Mouse (Mus musculus): ENCODE data around the gene Palm. TPM values are rescaled to one million over a fixed set of nuclear protein-coding genes. Genes with fewer than 3 reads are reported as not detected.
A peak's percentile ranks its signal among the peaks of the same experiment; 100 is the strongest.

Gene Palm
- polyA plus RNA-seq, 1 experiment from 2014 or later = 240 TPM

DNA sequence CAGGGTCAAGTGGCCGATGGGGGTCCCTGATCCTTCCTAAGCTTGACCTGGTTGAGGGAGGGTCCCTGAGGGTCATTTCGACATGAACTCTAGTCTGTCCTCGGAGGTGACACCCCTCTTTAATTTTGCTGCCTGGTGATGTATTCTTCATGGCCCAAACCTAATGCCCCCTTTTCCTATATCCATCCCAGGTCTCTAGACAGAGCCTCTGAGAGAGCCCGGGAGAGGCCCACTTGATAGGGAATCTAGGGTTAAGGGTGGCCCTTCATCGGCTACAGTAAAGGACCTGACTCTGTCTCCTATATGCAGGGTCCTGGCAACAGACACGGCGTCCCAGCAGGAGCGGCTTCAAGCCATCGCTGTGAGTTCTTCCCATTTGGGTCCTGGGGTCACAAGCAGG is 13.0 kb downstream of the Palm start:
- WGBS = 83% methylated on average over 9 of the region's 9 CpGs
- H3K9ac ChIP-seq = no peak overlapping the region
- H3K27ac ChIP-seq = peak overlapping the region; percentile 98; the same call in 1 of the 2 replicates
- no peaks in the 10 kb centered on the region for H3K27me3 ChIP-seq
- H3K9me3 ChIP-seq = no peaks in the 10 kb centered on the region
- H3K36me3 ChIP-seq = peaks cover 46% of the 10 kb centered on the region
- no peak overlapping the region for H3K4me2 ChIP-seq
- H3K4me3 ChIP-seq = no peak overlapping the region
- peaks cover 70% of the 10 kb centered on the region for H3K4me1 ChIP-seq (replicated peaks)
- no peak for ATAC-seq (ENCODE audit: low FRiP score)

DNA sequence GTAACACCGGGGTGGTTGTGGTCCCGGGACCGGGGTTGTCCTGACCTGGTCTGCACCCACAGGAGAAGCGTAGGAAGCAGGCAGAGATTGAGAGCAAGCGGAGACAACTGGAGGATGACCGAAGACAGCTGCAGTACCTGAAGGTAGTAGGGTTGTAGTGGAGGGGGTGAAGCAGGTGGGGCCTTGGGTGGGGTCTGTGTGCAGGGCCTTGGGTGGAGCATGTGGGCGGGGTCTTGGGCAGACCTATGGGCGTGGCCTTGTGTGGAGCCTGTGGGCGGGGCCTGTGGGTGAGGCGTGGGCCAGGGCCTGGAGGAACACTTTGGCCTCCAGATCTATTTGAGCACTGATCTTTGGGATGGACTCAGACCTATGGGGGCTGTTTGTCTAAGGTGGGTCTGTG is 13.6 kb downstream of the Palm start:
- peaks cover 63% of the 10 kb centered on the region for H3K4me1 ChIP-seq (replicated peaks)
- no peaks in the 10 kb centered on the region for H3K27me3 ChIP-seq
- WGBS = 85% methylated on average over 10 of the region's 10 CpGs
- H3K4me3 ChIP-seq = no peak overlapping the region
- H3K36me3 ChIP-seq = peaks cover 52% of the 10 kb centered on the region
- peak overlapping the region; percentile 98 for H3K27ac ChIP-seq
- no peak overlapping the region for H3K9ac ChIP-seq
- no peak overlapping the region for H3K4me2 ChIP-seq
- no peak for ATAC-seq (ENCODE audit: low FRiP score)
- H3K9me3 ChIP-seq = no peaks in the 10 kb centered on the region

DNA sequence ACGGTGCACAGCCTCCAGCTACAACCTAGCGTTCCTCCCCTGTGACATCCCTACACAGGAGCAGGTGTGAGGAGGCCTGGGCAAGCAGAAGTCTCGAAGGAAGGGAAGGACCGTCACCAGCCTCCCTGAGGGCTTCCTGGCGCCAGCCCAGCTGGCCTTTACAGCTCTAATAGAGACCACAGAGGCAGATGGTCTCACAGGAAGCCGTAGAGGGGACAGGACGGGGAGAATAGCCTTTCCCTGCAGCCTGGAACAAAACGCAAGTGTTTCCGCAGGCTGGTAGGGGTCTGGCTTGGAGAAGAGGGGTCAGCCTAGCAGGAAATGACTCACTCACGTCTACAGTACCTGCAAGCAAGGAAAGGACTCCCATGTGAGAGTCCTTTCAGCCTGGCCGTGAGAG is 14.5 kb downstream of the Palm start:
- no peaks in the 10 kb centered on the region for H3K27me3 ChIP-seq
- H3K4me3 ChIP-seq = no peak overlapping the region
- H3K27ac ChIP-seq = peak overlapping the region; percentile 98
- peaks cover 58% of the 10 kb centered on the region for H3K36me3 ChIP-seq
- WGBS = 44% methylated on average over 11 of the region's 11 CpGs
- ATAC-seq (ENCODE audit: low FRiP score) = no peak
- H3K4me2 ChIP-seq = no peak overlapping the region
- peaks cover 55% of the 10 kb centered on the region for H3K4me1 ChIP-seq (replicated peaks)
- peak overlapping the region; percentile 11; the same call in 1 of the 2 replicates for H3K9ac ChIP-seq
- H3K9me3 ChIP-seq = no peaks in the 10 kb centered on the region

DNA sequence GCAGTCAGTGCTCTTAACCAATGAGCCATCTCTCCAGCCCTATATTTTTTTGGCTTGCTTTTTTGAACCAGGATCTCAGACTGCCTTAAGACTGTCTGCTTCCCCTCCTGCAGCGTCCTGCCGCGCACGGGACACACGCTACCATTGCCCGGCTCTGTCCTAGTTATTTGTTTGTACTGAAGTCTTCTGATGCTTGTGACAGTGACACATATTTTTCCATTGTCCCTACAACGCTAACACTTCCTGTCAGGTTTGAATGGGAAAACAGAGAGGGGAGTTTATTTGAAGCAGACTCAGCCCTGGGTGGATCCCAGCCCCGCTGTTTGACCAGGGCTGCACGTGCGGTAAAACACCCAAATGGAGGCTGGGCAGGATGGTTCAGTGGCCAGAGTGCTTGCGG is 15.4 kb downstream of the Palm start:
- Histone ChIP-seq H3K4me2 (no peak overlapping the region), H3K4me1 (replicated peaks) (peaks cover 46% of the 10 kb centered on the region), H3K9ac (no peak overlapping the region), H3K4me3 (no peak overlapping the region), H3K27me3 (no peaks in the 10 kb centered on the region), H3K36me3 (peaks cover 60% of the 10 kb centered on the region), H3K27ac (peak overlapping the region; percentile 98; the same call in 1 of the 2 replicates), H3K9me3 (no peaks in the 10 kb centered on the region)
- 87% methylated on average over 11 of the region's 11 CpGs for WGBS
- ATAC-seq (ENCODE audit: low FRiP score) = no peak

DNA sequence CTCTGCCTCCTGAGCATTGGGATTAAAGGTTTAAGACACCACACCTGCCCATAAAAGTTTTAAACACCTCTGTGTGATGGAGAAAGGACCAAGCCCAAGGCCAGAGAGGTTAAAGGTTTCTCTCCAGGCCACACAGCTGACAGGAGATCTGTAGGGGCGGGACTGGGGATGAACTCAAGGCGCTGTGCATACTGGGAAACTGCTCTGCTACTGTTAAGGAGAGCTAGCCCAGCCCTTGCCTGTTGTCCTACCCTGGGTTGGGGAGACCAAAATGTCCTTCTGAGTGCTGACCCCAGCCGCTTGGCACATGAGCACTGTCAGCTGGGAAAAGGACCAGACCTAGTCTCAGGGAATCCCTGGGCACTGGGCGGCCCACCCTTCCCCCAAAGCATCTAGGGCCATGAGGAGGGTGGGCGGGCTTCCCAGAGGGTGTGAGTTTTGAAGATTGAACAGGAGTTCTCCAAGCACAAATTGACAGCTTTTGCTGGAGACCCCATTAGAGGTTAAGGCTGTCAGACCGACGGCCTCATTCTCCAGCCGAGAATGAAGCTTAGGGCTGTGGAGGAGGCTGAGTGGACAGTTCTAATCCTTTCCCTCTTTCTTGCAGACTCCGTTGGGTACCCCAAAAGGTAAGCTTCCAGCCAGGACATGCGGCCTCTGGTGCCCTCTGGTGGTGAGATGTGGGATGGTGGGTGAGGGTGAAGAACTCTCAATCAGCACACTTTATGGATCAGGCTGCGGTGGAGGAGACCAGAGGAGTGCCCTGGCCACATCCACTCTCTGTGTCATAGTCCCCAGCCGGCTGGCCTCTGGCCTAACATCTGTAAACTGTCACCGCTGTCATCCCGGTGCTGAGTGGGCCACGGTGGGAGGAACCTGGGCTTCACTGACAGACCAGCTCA is 18.6 kb downstream of the Palm start:
- Histone ChIP-seq H3K36me3 (peaks cover 82% of the 10 kb centered on the region), H3K4me2 (no peak overlapping the region), H3K9ac (no peak overlapping the region), H3K4me1 (replicated peaks) (peaks cover 14% of the 10 kb centered on the region), H3K4me3 (no peak overlapping the region), H3K27ac (0 out of 2 replicates have a peak overlapping the region, but pooled peaks have one; percentile 10), H3K27me3 (no peaks in the 10 kb centered on the region), H3K9me3 (no peaks in the 10 kb centered on the region)
- 29% methylated on average over 15 of the region's 15 CpGs for WGBS
- ATAC-seq (ENCODE audit: low FRiP score) = peak; percentile 56; the same call in 1 of the 2 replicates

DNA sequence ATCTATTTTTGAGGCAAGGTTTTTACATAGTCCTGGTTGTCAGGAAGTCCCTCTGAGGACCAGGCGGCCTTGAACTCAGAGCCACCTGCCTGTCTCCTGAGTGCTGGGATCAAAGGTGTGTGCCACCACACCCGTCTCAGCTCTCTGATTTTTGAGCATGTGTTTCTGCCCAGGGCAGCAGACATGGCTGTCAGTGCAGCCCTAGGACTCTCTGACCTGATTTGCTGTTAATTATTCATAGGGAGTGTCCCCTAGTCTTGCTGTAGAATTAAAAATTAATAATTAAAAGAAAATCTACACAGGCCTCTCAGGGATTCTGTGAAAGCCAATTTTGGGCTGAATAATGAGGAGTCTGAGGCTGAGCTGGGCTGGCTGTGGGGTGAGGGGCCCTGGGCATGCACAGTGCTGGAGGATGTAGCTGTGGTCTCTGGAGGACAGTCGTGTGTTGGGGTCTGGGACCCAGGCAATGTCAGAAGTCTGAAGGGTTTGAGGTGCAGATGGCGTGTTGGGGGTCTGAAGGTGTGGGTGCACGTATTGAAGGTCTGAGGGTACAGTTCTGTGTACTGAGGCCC is 21.0 kb downstream of the Palm start:
- no peak for ATAC-seq (ENCODE audit: low FRiP score)

DNA sequence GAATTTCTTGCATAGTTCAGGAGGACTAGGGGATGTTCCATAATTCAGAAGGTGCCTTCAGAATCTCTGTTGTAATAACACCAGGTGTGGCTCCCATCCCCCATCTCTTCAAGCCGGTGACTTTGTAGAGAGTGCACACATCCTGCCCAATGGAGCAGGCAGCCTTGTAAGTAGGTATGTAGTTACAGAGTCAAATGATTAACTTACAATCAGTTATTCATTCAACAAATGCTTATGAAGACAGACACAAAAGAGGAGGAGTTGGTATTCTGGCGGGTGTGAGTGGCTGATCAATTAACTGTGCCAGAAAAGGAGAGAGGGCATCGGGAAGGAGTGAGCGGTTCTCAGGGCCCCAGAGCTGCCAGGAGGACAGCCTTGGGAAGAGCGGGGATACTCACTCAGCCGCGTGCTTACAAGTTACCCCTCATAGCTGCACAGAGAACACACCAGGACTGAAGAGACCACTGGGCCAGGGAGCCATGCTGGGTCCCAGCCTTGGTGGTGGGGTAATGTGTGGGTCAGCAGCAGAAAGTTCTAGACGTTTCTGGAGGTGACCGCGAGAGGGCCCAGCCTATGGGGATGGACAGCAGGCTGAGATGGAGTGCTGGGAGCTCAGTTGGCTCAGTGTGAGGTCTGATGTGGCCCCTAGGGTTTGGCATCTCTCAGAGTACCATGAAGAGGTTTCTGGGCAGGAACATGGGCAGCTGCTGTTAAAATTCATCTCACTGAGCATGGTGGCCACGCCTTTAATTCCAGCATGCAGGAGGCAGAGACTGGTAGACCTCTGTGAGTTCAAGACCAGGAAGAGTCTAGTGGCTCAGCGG is 22.5 kb downstream of the Palm start:
- 87% methylated on average over 12 of the region's 12 CpGs for WGBS
- Histone ChIP-seq H3K9me3 (no peaks in the 10 kb centered on the region), H3K4me1 (replicated peaks) (peaks cover 5% of the 10 kb centered on the region; the same call in 1 of the 2 replicates), H3K9ac (no peak overlapping the region), H3K4me3 (no peak overlapping the region), H3K27me3 (no peaks in the 10 kb centered on the region), H3K4me2 (no peak overlapping the region), H3K27ac (no peak overlapping the region), H3K36me3 (peaks cover 81% of the 10 kb centered on the region)
- no peak for ATAC-seq (ENCODE audit: low FRiP score)

More for the DNA sequence above, 21.0 kb downstream of the Palm start:
- no peaks in the 10 kb centered on the region for H3K27me3 ChIP-seq
- H3K27ac ChIP-seq = peak overlapping the region; percentile 30; the same call in 1 of the 2 replicates
- H3K4me2 ChIP-seq = no peak overlapping the region
- peaks cover 5% of the 10 kb centered on the region; the same call in 1 of the 2 replicates for H3K4me1 ChIP-seq (replicated peaks)
- no peaks in the 10 kb centered on the region for H3K9me3 ChIP-seq
- peaks cover 79% of the 10 kb centered on the region for H3K36me3 ChIP-seq
- 84% methylated on average over 5 of the region's 5 CpGs for WGBS
- H3K4me3 ChIP-seq = no peak overlapping the region
- H3K9ac ChIP-seq = no peak overlapping the region

DNA sequence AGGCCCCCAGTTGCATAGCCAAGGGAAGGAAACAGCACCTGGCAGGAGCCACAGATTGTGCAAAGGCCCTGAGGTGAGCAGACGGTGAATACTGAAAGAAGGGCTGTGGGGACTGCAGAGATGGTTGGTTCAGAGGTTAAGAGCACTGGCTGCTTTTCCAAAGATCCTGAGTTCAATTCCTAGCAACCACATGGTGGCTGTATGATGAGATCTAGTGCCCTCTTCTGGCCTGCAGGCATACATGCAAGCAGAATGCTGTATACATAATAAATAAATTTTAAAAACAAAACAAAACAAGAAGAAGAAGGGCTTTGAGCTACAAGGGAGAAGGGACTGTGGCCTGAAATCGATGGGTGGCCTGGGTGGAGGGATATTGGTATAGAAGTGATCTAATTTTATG is 23.7 kb downstream of the Palm start:
- no peak for ATAC-seq (ENCODE audit: low FRiP score)
- peaks cover 77% of the 10 kb centered on the region for H3K36me3 ChIP-seq
- no peak overlapping the region for H3K27ac ChIP-seq
- H3K4me1 ChIP-seq (replicated peaks) = peaks cover 8% of the 10 kb centered on the region
- H3K9ac ChIP-seq = no peak overlapping the region
- H3K4me2 ChIP-seq = no peak overlapping the region
- no peaks in the 10 kb centered on the region for H3K27me3 ChIP-seq
- H3K4me3 ChIP-seq = no peak overlapping the region
- WGBS = 84% methylated on average over 2 of the region's 2 CpGs
- H3K9me3 ChIP-seq = no peaks in the 10 kb centered on the region

DNA sequence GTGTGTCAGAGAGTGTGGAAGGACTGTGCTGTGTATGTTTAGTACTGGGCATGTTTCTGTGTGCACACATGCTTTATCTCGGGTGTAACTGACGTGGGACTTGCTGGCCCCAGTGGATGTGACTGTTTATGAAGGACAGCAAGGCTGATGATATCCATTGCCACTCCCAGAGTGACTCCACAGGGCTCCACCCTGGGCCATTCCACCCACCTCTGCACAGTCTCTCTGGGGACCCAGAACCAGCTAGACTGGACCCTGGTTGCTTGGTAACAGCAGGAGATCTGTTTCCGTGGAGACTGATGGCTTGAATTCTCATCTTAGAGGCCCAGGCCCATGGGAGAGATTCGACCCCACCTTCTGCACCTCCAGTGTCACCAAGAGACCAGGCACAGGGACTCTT is 24.9 kb downstream of the Palm start:
- no peak overlapping the region for H3K4me3 ChIP-seq
- no peak for ATAC-seq (ENCODE audit: low FRiP score)
- peaks cover 13% of the 10 kb centered on the region for H3K4me1 ChIP-seq (replicated peaks)
- peaks cover 71% of the 10 kb centered on the region for H3K36me3 ChIP-seq
- no peak overlapping the region for H3K27ac ChIP-seq
- WGBS = 73% methylated on average over 4 of the region's 4 CpGs
- no peaks in the 10 kb centered on the region for H3K27me3 ChIP-seq
- H3K4me2 ChIP-seq = no peak overlapping the region
- no peaks in the 10 kb centered on the region for H3K9me3 ChIP-seq
- no peak overlapping the region; the same call in 1 of the 2 replicates for H3K9ac ChIP-seq

DNA sequence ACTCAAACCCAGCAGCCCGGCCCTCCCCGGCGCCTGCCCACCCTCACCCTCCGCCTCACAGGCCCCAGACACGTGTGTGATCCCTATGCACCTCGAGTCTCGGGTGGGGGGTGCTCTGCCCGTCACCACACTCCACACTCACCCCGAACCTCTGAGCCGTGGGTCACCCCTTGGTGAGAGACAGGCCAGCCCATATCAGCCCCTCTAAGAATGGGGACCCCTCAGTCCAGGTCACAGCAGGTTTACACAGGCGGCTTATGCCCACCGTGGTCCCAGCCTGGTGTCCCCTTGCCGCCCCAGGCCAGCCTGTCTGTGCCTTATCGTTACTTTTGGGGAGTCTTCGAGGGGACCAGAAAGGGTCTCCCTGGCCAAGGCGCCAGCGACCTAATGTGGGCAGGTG is 26.2 kb downstream of the Palm start:
- no peak for ATAC-seq (ENCODE audit: low FRiP score)
- no peaks in the 10 kb centered on the region for H3K9me3 ChIP-seq
- H3K9ac ChIP-seq = no peak overlapping the region
- no peaks in the 10 kb centered on the region for H3K27me3 ChIP-seq
- 94% methylated on average over 17 of the region's 17 CpGs for WGBS
- no peak overlapping the region for H3K4me3 ChIP-seq
- H3K36me3 ChIP-seq = peaks cover 67% of the 10 kb centered on the region
- no peak overlapping the region for H3K4me2 ChIP-seq
- H3K4me1 ChIP-seq (replicated peaks) = peaks cover 13% of the 10 kb centered on the region
- no peak overlapping the region for H3K27ac ChIP-seq

DNA sequence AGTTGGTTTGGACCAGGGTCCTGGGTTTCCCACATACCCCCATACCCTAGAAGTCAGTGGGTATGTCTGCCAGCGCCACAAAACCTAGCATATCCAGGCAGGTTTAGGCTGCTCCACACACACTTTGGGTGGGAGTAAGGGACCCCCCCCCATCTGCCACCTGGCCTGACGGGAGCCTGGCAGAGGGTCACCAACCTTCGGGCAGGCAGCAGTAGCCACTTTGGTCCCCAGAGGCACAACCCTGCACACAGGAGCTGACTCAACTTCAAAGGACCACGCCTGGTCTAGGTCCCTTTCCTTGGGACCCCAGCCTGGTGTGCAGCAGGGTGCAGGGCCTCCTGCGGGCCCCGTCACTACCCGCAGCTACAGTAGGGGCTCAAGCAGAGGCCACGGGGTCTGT is 26.9 kb downstream of the Palm start:
- no peaks in the 10 kb centered on the region for H3K27me3 ChIP-seq
- no peak for ATAC-seq (ENCODE audit: low FRiP score)
- H3K4me2 ChIP-seq = no peak overlapping the region
- H3K27ac ChIP-seq = no peak overlapping the region
- H3K36me3 ChIP-seq = peaks cover 61% of the 10 kb centered on the region
- no peaks in the 10 kb centered on the region for H3K9me3 ChIP-seq
- WGBS = 83% methylated on average over 8 of the region's 8 CpGs
- H3K4me1 ChIP-seq (replicated peaks) = peaks cover 13% of the 10 kb centered on the region
- H3K4me3 ChIP-seq = no peak overlapping the region
- H3K9ac ChIP-seq = no peak overlapping the region

DNA sequence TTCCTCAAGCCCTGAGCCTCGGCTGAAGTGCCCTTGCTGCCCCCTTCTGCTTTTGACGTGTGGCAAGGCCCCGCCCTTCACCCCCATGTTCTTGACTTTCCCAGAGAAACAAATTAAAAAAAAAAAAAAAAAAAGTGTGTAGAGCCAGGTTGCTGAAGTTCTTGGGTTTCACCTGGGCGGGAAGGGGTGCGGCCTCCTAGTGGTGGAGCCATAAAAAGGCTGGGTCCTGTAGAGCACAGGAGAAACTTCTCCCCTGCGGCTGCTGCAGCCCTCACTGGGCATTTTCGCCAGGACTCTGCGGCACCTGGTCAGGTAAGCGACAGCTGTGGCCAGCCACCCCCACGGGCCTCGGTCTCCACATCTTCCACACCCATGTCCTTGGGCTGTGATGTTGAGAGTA is 27.4 kb downstream of the Palm start, which contains the start of gene Misp:
Misp (plus strand) TSS at position 208 of the 400 bp plus-strand sequence.
- Histone ChIP-seq H3K9me3 (no peaks in the 10 kb centered on the region), H3K4me3 (no peak within 1 kb of the TSS), H3K4me2 (no peak within 1 kb of the TSS), H3K4me1 (replicated peaks) (peaks cover 13% of the 10 kb centered on the region), H3K9ac (no peak within 1 kb of the TSS), H3K27ac (no peak within 1 kb of the TSS), H3K36me3 (peaks cover 56% of the 10 kb centered on the region), H3K27me3 (no peaks in the 10 kb centered on the region)
- ATAC-seq (ENCODE audit: low FRiP score) = no peak
- 83% methylated on average over 11 of the region's 11 CpGs for WGBS
